Mouse (Mus musculus) lung, embryonic 15.5 days (tissue): Measurements from ENCODE around the gene Rabif. TPM values are rescaled to one million over a fixed set of nuclear protein-coding genes. Genes with fewer than 3 reads are reported as not detected.
"Not testable (repeated sequence)": the region's sequence is repeated elsewhere in the genome, so short reads cannot be mapped to it uniquely, and the experiment has no call there.

Experiments
- ATAC-seq: fragments of 200-750 bp; cut with Nextera tagmentation; 2 replicates; pipeline ENCODE4 v1.8.0; 2017; ENCODE audit warnings: moderate number of reproducible peaks, borderline replicate concordance; ENCODE audit not compliant: low FRiP score, low TSS enrichment; ENCODE audit errors: extremely low read depth
- H3K27ac ChIP-seq: fragments of 300-500 bp; sonication (generic); 2 replicates; pipeline ENCODE4 v1.5.1; 2015; ENCODE audit warnings: moderate library complexity, mild to moderate bottlenecking, inconsistent platforms
- H3K27me3 ChIP-seq: fragments of 300-500 bp; sonication (generic); 2 replicates; pipeline ENCODE4 v1.6.1; 2015; ENCODE audit warnings: inconsistent platforms
- H3K36me3 ChIP-seq: fragments of 300-500 bp; sonication (generic); 2 replicates; pipeline ENCODE4 v1.6.1; 2015; ENCODE audit warnings: inconsistent platforms
- H3K4me1 ChIP-seq: fragments of 300-500 bp; sonication (generic); 2 replicates; pipeline ENCODE4 v1.6.1; 2015; ENCODE audit warnings: inconsistent platforms
- H3K4me2 ChIP-seq: fragments of 300-500 bp; sonication (generic); 2 replicates; pipeline ENCODE4 v1.6.1; 2015; ENCODE audit warnings: inconsistent platforms, mild to moderate bottlenecking, moderate library complexity
- H3K4me3 ChIP-seq: fragments of 300-500 bp; sonication (generic); 2 replicates; pipeline ENCODE4 v1.5.1; 2015; ENCODE audit warnings: mild to moderate bottlenecking, inconsistent platforms
- H3K9ac ChIP-seq: fragments of 300-500 bp; sonication (generic); 2 replicates; pipeline ENCODE4 v1.6.1; 2015; ENCODE audit warnings: inconsistent platforms
- H3K9me3 ChIP-seq: fragments of 300-500 bp; sonication (generic); 2 replicates; pipeline ENCODE4 v1.6.1; 2016; ENCODE audit warnings: inconsistent platforms
- WGBS: fragments of 180-500 bp; shearing (Covaris S2); methylation state at CpG from one replicate; pipeline ENCODE4 v1.1.7; 2015; 5-methylcytosine and 5-hydroxymethylcytosine counted together
- polyA plus RNA-seq: library from polyadenylated mRNA; unstranded; fragments of >200 nt; fragmentation: Nextera tagmentation; extraction: Ambion mirVana; gene quantifications from 2 replicates; pipeline ENCODE4 v1.2.1, GENCODE M21; 2015

The Rabif gene
- polyA plus RNA-seq, 1 experiment from 2014 or later: 39.0 TPM

DNA sequence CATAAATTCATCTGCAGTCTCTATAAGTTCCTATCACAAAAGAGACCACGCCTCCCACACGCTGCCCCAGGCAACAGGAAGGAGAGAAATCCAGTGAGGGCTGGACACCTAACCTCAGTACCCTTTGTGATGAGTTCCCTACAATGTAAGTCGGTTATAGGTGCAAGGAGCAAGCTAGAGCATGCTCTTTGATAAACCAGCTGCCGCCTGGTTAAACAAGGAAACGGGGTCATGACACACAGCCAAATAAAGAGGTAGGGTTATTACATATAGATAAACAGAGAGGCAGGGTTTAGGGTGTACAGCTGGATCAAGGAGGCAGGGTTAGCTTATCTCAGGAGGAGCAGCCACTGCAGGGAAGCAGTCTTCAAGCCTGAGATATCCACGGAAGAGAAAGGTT is 32.3 kb downstream of the Rabif start:
- H3K27me3 ChIP-seq: no peaks in the 10 kb centered on the region
- H3K4me1 ChIP-seq: no peaks in the 10 kb centered on the region
- H3K9me3 ChIP-seq: no peaks in the 10 kb centered on the region
- no peaks in the 10 kb centered on the region for H3K36me3 ChIP-seq
- H3K27ac ChIP-seq: no peak overlapping the region
- no peak overlapping the region for H3K9ac ChIP-seq
- WGBS: 46% methylated on average over 6 of the region's 6 CpGs
- H3K4me2 ChIP-seq: no peak overlapping the region
- no peak for ATAC-seq
- no peak overlapping the region for H3K4me3 ChIP-seq

DNA sequence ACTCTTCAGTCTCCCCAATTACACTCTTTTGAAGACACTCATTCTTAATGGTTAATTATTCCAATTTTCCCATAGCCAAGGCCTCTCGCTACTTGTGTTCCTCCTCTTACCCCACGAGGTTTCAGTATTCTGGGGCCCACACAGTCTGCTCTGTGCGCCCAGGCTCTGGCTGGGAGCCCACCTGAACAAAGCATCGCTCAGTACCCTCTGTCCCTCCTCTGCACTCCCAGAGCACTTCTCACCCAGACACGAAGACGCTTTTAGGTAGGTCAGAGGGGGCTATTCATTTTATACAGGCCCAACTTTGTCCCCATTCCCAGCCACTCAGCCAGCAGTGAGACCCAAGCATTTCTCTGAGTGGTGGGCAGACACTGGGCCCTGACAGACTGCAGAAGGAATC is 36.2 kb downstream of the Rabif start:
- Histone ChIP-seq H3K9me3 (no peaks in the 10 kb centered on the region), H3K4me1 (no peaks in the 10 kb centered on the region), H3K4me2 (no peak overlapping the region), H3K4me3 (no peak overlapping the region), H3K9ac (no peak overlapping the region), H3K36me3 (no peaks in the 10 kb centered on the region), H3K27ac (no peak overlapping the region), H3K27me3 (no peaks in the 10 kb centered on the region)
- no peak for ATAC-seq
- 78% methylated on average over 6 of the region's 6 CpGs for WGBS

DNA sequence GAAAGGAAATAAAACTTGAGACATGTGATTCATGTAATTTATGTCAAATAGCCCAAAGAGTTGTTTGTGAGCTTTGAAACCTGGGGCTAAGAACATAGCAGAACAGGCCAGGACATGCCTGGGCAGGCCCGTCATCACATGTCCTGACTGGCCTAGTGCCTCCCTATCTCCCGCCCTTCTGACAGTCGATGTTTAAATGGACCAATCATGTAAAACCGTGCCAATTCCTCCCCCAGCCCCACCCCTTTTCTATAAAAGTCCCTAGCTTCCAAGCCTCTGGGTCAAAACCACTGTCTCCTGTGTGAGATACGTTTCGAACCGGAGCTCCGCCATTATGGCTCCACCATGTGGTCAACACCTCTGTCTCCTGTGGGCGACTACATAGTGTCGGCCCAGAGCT is 39.3 kb downstream of the Rabif start:
- not testable (repeated sequence) for H3K27ac ChIP-seq, H3K9ac ChIP-seq, H3K4me3 ChIP-seq, H3K4me2 ChIP-seq, H3K9me3 ChIP-seq, H3K4me1 ChIP-seq, H3K36me3 ChIP-seq, H3K27me3 ChIP-seq, ATAC-seq
- WGBS: 93% methylated on average over 10 of the region's 10 CpGs

DNA sequence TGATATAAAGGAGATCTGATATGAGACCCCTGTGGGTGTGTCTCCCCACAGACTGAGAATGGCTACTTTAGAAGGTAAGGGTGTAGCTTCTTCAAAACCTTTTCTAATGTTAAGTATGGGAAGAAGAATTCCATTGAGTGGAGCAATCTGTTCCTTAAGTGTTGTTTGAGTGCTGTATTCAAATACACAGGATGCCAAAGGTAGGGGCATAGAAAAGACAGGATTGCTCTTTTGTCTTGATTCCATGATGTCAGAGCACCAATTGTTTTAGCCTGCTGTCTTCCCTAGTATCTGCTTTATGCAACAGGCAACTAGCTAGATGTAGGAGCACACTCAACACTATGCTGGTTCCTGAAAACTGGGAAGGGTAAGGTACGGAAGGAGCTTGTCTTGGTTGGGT is 40.6 kb downstream of the Rabif start:
- no peaks in the 10 kb centered on the region for H3K4me1 ChIP-seq
- 97% methylated on average over 1 of the region's 1 CpGs for WGBS
- H3K4me3 ChIP-seq: no peak overlapping the region

DNA sequence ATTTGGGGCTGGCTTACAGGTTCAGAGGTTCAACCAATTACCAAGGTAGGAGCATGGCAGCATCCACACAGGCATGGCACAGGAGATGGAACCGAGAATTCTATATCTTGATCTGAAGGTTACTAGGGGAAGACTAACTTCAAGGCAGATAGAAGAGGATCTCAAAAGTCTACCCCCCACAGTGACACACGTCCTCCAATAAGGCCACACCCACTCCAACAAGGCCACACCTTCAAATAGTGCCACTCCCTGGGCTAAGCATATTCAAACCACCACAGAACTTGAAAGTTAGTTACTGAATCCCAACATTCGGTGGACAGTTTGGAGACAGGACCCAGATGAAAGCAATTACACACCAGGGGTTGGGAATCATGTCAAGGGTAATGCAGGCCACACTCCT is 41.1 kb downstream of the Rabif start:
- WGBS: 70% methylated on average over 3 of the region's 3 CpGs
- H3K4me1 ChIP-seq: no peaks in the 10 kb centered on the region
- H3K4me2 ChIP-seq: no peak overlapping the region
- H3K9ac ChIP-seq: no peak overlapping the region
- no peak overlapping the region for H3K4me3 ChIP-seq
- no peak for ATAC-seq
- H3K27me3 ChIP-seq: no peaks in the 10 kb centered on the region
- no peak overlapping the region for H3K27ac ChIP-seq
- H3K36me3 ChIP-seq: no peaks in the 10 kb centered on the region
- H3K9me3 ChIP-seq: no peaks in the 10 kb centered on the region

More for the DNA sequence above, 40.6 kb downstream of the Rabif start:
- no peaks in the 10 kb centered on the region for H3K36me3 ChIP-seq
- no peaks in the 10 kb centered on the region for H3K9me3 ChIP-seq
- no peak overlapping the region for H3K9ac ChIP-seq
- ATAC-seq: no peak
- H3K27me3 ChIP-seq: no peaks in the 10 kb centered on the region
- H3K4me2 ChIP-seq: no peak overlapping the region
- H3K27ac ChIP-seq: no peak overlapping the region

DNA sequence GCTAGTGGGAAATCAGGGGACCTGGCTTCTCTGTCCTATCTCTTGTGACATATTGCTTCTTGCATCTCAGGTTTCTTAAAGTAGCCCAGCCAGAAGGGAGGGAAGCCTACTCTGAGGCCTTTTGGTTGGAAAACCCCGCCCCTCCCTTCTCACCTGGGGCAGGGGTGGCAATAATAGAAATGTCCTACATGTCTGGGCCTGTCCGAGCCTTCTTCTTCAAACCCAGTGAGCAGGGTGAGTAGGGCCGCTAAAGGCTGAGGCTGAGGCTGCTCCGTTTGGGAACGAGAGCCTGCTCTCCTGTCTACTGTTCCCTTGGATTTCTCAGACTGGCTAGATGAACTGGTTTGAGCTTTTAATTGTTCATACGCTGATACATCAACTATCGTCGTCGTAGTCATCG is 46.2 kb downstream of the Rabif start:
- Histone ChIP-seq H3K27ac (no peak overlapping the region), H3K27me3 (no peaks in the 10 kb centered on the region), H3K4me2 (no peak overlapping the region), H3K9me3 (no peaks in the 10 kb centered on the region), H3K36me3 (no peaks in the 10 kb centered on the region), H3K9ac (no peak overlapping the region), H3K4me1 (no peaks in the 10 kb centered on the region), H3K4me3 (no peak overlapping the region)
- 88% methylated on average over 10 of the region's 10 CpGs for WGBS
- no peak for ATAC-seq

DNA sequence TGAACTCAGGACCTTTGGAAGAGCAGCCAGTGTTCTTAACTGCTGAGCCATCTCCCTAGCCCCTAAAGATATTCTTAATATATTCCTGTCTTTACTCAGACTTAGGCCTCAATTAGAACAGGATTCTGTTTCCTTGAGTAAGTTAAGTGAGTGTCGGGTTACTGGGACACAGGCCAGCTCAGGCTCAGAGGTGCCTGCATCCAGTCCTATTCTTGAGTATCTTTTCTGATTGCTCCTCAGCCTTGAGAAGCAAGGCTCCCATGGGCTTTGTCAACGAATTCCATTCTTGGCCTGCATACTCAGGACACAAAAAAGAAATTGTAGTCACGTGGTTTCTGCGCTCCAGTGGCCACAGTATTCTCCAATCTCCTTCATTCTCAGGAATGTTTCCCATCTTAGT is 53.8 kb downstream of the Rabif start:
- Histone ChIP-seq H3K36me3 (no peaks in the 10 kb centered on the region), H3K27me3 (no peaks in the 10 kb centered on the region), H3K27ac (no peak overlapping the region), H3K4me1 (no peaks in the 10 kb centered on the region), H3K4me2 (no peak overlapping the region), H3K9me3 (no peaks in the 10 kb centered on the region), H3K9ac (no peak overlapping the region), H3K4me3 (no peak overlapping the region)
- 56% methylated on average over 4 of the region's 4 CpGs for WGBS
- ATAC-seq: no peak

DNA sequence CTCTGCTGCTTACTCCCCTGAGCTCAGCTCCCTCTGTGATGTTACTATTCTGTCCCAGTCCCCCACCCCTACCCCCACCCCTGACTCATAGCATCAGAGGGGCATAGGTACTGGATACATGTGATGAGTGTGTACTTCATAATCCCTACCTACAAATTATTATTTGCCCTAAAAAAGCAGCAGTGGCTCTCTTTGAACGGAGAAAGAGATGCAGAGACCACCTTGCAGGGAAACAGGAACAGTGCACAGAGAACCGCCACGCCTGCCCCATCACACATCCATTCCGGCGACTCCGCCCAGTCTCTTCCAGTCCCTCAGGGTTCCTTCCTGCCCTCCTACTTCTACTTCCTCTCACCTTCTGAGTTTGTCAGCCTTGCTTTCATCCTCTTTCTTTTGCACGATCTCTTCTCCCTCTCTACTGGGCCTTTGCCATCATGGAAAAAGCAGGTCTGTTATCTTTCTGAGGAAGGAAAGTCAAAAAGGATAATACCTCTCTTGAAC is 55.2 kb downstream of the Rabif start, which contains the start of gene Mgat4e:
Gene Mgat4e (minus strand): TSS at position 51 of the 501 bp plus-strand sequence.
- Histone ChIP-seq H3K4me2 (no peak within 1 kb of the TSS), H3K27ac (no peak within 1 kb of the TSS), H3K4me1 (peaks cover 7% of the 10 kb centered on the region; the same call in 1 of the 2 replicates), H3K9ac (no peak within 1 kb of the TSS), H3K9me3 (no peaks in the 10 kb centered on the region), H3K4me3 (no peak within 1 kb of the TSS), H3K36me3 (no peaks in the 10 kb centered on the region), H3K27me3 (no peaks in the 10 kb centered on the region)
- 47% methylated on average over 7 of the region's 7 CpGs for WGBS
- ATAC-seq: no peak

DNA sequence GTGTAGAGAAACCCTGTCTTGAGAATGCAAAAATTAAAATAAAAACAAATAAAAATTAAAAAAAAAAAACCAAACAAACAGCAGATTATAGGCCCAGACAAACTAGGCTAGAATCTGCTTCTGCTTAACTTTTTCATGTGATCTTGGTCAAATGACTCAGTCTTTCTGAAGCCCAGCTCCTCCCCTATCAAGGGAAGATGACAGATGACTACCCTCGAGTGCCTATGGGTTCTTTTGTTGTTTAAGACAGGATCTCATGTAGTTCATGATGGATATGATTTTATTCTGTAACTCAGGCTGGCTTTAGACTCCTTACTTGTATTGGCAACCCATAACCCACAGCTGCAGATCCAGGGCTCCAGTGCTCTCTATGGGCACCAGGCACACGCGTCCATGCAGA is 57.4 kb downstream of the Rabif start:
- no peak overlapping the region for H3K9ac ChIP-seq
- no peak overlapping the region for H3K4me2 ChIP-seq
- H3K4me1 ChIP-seq: peaks cover 22% of the 10 kb centered on the region; the same call in 1 of the 2 replicates
- H3K36me3 ChIP-seq: no peaks in the 10 kb centered on the region
- ATAC-seq: no peak
- no peak overlapping the region for H3K27ac ChIP-seq
- no peak overlapping the region for H3K4me3 ChIP-seq
- no peaks in the 10 kb centered on the region for H3K27me3 ChIP-seq
- 72% methylated on average over 3 of the region's 3 CpGs for WGBS
- no peaks in the 10 kb centered on the region for H3K9me3 ChIP-seq

DNA sequence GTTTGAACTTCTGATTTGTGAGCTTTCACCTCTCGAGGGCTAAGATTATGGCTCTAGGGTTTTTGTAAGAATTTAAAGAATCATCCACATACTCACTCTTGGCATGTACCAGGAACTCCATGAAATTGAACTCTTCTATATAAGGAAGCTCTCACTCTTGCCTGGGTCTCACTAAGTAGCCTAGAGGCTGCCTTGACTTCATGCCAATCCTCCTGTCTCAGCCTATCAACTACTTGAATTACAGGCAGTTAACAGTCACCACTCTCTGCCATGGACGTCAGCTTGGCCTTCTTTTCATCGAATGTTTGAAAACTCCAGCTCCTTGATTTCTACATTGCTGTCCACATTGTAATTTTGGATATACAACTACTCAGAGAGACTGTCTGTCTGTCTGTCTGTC is 57.9 kb downstream of the Rabif start:
- ATAC-seq: no peak
- Histone ChIP-seq H3K27ac (no peak overlapping the region), H3K4me2 (no peak overlapping the region), H3K9me3 (no peaks in the 10 kb centered on the region), H3K4me3 (no peak overlapping the region), H3K9ac (no peak overlapping the region), H3K27me3 (no peaks in the 10 kb centered on the region), H3K36me3 (no peaks in the 10 kb centered on the region), H3K4me1 (peaks cover 26% of the 10 kb centered on the region; the same call in 1 of the 2 replicates)
- 44% methylated on average over 3 of the region's 3 CpGs for WGBS

DNA sequence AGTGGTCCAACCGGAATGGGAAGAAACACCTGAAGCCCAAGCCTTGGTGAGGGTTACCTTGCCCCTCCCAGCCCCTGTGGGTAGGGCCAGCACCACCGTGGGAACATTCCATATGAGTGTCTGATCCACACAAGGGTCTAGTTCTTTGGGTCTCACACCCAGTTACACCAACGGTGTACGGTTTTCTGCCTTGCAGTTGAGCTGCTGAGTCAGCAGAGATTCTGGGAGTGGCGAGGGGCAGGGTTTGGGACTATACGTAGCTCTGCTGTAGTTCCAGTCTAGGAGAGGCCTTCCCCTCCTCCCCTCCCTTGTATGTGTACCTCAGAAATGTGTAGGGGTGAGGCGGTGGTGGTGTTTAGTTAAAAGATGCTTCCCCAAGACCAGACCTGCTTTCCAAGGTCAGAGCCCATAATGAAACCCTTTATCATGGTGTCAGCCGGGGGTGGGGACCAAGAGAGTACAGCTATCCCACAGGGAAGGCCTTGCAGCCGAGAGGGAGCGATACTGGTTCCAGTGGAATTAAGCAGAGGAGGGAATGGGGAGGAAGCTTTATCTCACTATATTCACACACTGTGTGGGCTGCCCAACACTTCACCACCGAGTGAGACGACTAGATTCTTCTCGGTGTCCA is 60.9 kb downstream of the Rabif start:
- no peak overlapping the region for H3K9ac ChIP-seq
- ATAC-seq: 0 out of 2 replicates have a peak, but pooled peaks have one; percentile 24
- 18% methylated on average over 13 of the region's 13 CpGs for WGBS

DNA sequence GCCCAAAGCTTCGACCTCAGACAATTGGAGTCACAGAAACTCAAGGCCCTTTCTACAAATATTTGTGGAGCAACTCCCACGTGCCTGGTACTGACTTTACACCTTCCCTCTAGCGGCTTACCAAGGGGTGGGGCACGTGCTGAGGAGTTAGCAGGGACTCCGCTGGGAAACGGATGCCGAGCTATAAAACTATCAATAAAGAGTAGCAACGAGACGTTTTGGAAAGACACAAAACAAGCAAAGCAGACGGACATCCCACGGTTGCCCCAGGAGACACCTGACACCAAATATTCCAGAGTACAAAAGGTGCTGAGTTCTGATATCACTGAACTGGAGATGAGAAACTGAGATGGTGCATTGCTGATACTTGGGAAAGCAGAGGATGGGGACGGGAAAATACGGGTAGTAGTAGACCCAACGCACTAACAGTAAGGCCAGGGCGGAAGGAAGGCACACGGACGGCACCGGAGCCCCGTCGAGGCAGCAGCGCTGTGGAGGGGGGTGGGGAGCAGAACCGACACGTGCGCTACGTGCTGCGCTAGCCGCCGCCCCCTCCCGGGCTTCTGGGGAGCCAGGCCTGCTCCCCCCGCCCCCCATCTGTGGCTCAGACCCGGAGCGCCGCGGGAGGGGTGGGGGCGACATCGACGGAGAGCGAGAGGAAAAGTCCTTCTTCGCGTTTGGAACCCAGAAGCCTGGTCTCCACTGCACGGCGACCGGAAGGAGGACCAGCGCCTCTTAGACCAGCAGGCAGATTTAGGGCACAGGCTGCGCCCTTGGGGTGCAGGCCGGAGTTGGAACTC is 61.6 kb downstream of the Rabif start:
- Histone ChIP-seq H3K4me1 (peaks cover 29% of the 10 kb centered on the region; the same call in 1 of the 2 replicates), H3K27ac (peak overlapping the region; percentile 95), H3K27me3 (no peaks in the 10 kb centered on the region), H3K4me3 (peak overlapping the region; percentile 70), H3K9ac (peak overlapping the region; percentile 70), H3K9me3 (no peaks in the 10 kb centered on the region), H3K4me2 (peak overlapping the region; percentile 94), H3K36me3 (no peaks in the 10 kb centered on the region)
- WGBS: under 1% methylated on average over 45 of the region's 46 CpGs
- peak; percentile 33 for ATAC-seq

More for the DNA sequence above, 60.9 kb downstream of the Rabif start:
- H3K36me3 ChIP-seq: no peaks in the 10 kb centered on the region
- no peaks in the 10 kb centered on the region for H3K9me3 ChIP-seq
- peak overlapping the region; percentile 94 for H3K4me2 ChIP-seq
- peak overlapping the region; percentile 70; the same call in 1 of the 2 replicates for H3K4me3 ChIP-seq
- no peaks in the 10 kb centered on the region for H3K27me3 ChIP-seq
- peak overlapping the region; percentile 95 for H3K27ac ChIP-seq
- H3K4me1 ChIP-seq: peaks cover 29% of the 10 kb centered on the region; the same call in 1 of the 2 replicates
